Mouse (Mus musculus): Measurements from ENCODE around the gene Rnaset2a. TPM values are rescaled to one million over a fixed set of nuclear protein-coding genes. Genes with fewer than 3 reads are reported as not detected.

Rnaset2a gene
- 35.1 TPM for polyA plus RNA-seq (2014; fragmentation: Illumina TruSeq; extraction: RNeasy Lipid Tissue Mini Kit (QIAGEN cat#74804); ENCODE audit: low read depth, low replicate concordance)

DNA sequence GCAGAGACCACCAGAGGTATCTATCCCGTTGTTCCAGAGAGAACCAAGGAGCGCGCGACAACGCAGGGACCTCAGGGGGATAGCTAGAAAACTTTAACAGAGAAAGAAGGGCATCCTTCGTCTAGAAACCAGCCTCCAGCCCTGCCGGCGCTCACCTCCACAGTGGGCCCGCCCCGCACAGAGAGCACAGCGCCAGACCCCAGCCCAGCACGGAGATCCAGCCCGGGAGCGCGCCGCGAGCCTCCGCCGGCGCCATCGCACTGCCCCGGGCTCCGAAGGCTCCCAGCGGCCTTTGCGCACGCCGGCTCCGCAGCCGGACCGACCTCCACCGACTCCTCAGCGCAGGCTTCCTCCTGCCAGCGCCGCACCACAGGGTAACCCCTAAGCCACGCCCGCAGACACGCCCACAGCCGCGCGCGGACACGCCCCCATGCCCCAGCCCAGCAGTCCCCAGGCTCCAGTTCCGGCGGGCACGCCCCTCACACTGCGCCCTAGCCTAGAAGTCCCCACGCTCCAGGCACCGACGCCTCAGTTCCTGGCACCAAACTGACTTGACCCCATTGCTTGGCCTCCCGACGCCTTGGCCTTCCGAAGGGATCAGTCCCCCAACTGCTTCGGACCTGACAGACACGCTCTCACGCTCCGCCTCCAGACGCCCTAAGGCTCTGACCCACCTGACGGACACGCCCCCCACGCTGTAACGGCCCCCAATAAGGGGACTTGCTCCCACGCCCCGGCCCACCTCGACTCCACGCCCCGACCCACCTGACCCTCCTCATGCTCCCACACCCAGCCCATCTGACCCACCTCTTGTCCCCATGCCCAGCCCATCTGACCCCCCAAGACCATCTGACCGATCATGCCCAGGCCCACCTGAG lies at the start of gene Rnaset2a, which contains the start of gene Gm49673:
Gene Rnaset2a (minus strand): TSS at position 659 of the 878 bp plus-strand sequence.
Gene Gm49673 (minus strand): TSS at position 350 of the 878 bp plus-strand sequence.

DNA sequence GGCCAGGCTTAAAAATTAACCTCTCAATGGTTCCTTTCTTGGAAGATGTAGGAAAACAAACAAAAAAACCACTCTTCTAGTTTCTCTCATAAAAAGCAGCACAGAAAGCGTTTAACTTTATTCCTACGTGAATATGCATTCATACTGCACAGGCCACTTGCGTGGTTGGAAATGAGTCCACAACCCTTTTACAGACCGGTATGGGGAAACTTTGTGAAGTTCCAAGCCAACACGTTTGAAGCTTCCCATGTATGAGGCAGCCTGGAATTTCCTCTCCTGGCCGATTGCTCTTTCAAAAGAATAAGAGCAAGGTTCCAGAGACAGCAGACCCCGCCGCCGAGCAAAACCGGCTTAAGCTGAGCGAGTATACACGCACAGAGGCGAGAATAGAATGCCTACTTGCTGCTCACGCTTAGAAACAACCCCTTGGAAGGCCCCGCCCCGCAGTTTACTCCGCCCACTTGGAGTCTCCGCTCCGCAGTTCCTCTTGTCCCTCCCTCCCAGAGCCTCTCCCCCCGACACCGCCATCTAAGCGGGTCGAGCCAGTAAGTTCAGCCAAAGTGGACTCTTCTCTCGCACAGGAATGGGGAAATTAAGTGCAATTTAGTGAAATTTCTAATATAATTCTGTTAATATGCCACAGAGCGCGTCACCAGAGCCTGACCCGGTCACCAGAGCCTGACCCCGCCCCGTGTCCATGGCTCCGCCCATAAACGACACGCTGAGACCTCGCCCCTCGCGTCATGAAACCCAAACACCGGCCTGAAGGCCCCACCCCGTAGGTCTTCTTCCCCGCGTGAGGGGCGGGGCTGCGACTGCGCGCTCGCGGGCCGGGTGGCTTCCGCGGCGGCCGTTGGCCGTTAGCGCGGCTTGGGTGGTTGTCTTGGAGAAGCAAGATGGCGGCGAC lies 17.1 kb upstream of the Rnaset2a start, which contains the start of gene Fgfr1op:
Gene Fgfr1op (plus strand): TSS at position 801 of the 907 bp plus-strand sequence.

Other genes starting within 250 kb of the Rnaset2a start
- gene Tagap, start 222.1 kb downstream of the Rnaset2a start, polyA plus RNA-seq (2014; fragmentation: Illumina TruSeq; extraction: RNeasy Lipid Tissue Mini Kit (QIAGEN cat#74804); ENCODE audit: low read depth, low replicate concordance): 10.2 TPM
- 58.4 TPM for gene Rsph3a, start 202.5 kb downstream of the Rnaset2a start, polyA plus RNA-seq (2014; fragmentation: Illumina TruSeq; extraction: RNeasy Lipid Tissue Mini Kit (QIAGEN cat#74804); ENCODE audit: low read depth, low replicate concordance)
- 0.14 TPM for gene Gm49673, start 309 bp downstream of the Rnaset2a start, polyA plus RNA-seq (2014; fragmentation: Illumina TruSeq; extraction: RNeasy Lipid Tissue Mini Kit (QIAGEN cat#74804); ENCODE audit: low read depth, low replicate concordance)
- 12.9 TPM for gene Fgfr1op, start 17.4 kb upstream of the Rnaset2a start, polyA plus RNA-seq (2014; fragmentation: Illumina TruSeq; extraction: RNeasy Lipid Tissue Mini Kit (QIAGEN cat#74804); ENCODE audit: low read depth, low replicate concordance)
- not detected for gene Ccr6, start 87.9 kb upstream of the Rnaset2a start, polyA plus RNA-seq (2014; fragmentation: Illumina TruSeq; extraction: RNeasy Lipid Tissue Mini Kit (QIAGEN cat#74804); ENCODE audit: low read depth, low replicate concordance)
- gene Mpc1, start 134.8 kb upstream of the Rnaset2a start, polyA plus RNA-seq (2014; fragmentation: Illumina TruSeq; extraction: RNeasy Lipid Tissue Mini Kit (QIAGEN cat#74804); ENCODE audit: low read depth, low replicate concordance): 238 TPM
- 50.6 TPM for gene Sft2d1, start 163.0 kb upstream of the Rnaset2a start, polyA plus RNA-seq (2014; fragmentation: Illumina TruSeq; extraction: RNeasy Lipid Tissue Mini Kit (QIAGEN cat#74804); ENCODE audit: low read depth, low replicate concordance)
- 1.1 TPM for gene Prr18, start 189.4 kb upstream of the Rnaset2a start, polyA plus RNA-seq (2014; fragmentation: Illumina TruSeq; extraction: RNeasy Lipid Tissue Mini Kit (QIAGEN cat#74804); ENCODE audit: low read depth, low replicate concordance)
- 2.1 TPM for gene T2, start 207.9 kb upstream of the Rnaset2a start, polyA plus RNA-seq (2014; fragmentation: Illumina TruSeq; extraction: RNeasy Lipid Tissue Mini Kit (QIAGEN cat#74804); ENCODE audit: low read depth, low replicate concordance)